Mouse (Mus musculus): ENCODE data around the gene Atp1b3. TPM values are rescaled to one million over a fixed set of nuclear protein-coding genes. Genes with fewer than 3 reads are reported as not detected.

Gene Atp1b3
- 301 TPM for polyA plus RNA-seq (2015; fragmentation: Illumina TruSeq; extraction: RNeasy Lipid Tissue Mini Kit (QIAGEN cat#74804); ENCODE audit: insufficient read depth, low replicate concordance)

DNA sequence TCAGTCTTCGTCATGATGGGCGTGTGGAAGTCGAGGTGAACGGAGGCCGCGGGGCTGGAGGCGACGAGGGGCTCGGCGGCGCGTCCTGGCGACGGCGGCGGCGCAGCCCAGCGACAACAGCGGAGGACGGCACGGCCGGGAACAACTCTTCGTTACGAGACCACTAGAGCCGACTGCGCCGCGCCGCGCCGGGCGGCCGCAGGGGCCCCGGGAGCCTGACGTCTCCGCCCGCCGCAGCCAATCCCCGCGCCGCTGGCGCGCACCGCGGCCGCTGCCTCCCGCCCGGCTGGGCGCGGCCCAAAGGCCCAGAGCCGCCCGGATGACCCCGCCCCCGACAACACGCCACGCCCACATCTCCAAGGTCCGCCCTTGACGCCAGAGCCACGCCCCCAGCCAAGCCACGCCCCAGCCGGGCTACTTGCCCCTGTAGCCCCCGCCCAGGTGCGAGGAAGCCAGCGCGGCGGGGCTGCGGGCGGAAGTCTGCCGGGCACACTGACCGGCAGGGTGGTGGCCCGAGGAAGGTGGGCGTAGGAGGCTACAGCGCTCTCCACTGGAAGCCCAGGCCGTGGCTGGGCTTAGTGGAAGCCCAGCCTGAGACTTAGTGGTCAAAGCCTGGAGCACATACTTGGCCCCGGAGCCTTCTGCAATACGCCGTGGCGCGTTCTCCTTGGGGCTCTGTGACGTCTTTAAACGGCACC is at the start of gene Atp1b3:
Atp1b3 (minus strand) TSS at position 302 of the 698 bp plus-strand sequence.

Other genes with a start within 250 kb of the Atp1b3 start
- 5.5 TPM for gene Gk5, start 245.1 kb downstream of the Atp1b3 start, polyA plus RNA-seq (2015; fragmentation: Illumina TruSeq; extraction: RNeasy Lipid Tissue Mini Kit (QIAGEN cat#74804); ENCODE audit: insufficient read depth, low replicate concordance)
- gene Tfdp2, start 168.2 kb downstream of the Atp1b3 start, polyA plus RNA-seq (2015; fragmentation: Illumina TruSeq; extraction: RNeasy Lipid Tissue Mini Kit (QIAGEN cat#74804); ENCODE audit: insufficient read depth, low replicate concordance) = 67.7 TPM
- gene Rnf7, start 114.2 kb upstream of the Atp1b3 start, polyA plus RNA-seq (2015; fragmentation: Illumina TruSeq; extraction: RNeasy Lipid Tissue Mini Kit (QIAGEN cat#74804); ENCODE audit: insufficient read depth, low replicate concordance) = 82.6 TPM
- not detected for gene Gm28729, start 160.8 kb upstream of the Atp1b3 start, polyA plus RNA-seq (2015; fragmentation: Illumina TruSeq; extraction: RNeasy Lipid Tissue Mini Kit (QIAGEN cat#74804); ENCODE audit: insufficient read depth, low replicate concordance)